Mouse (Mus musculus) hindbrain, embryonic 14.5 days (tissue): Measurements from ENCODE around the gene Wdr31. TPM values are rescaled to one million over a fixed set of nuclear protein-coding genes. Genes with fewer than 3 reads are reported as not detected.
A peak's percentile ranks its signal among the peaks of the same experiment; 100 is the strongest.

Source experiments
- ATAC-seq: fragments of 200-750 bp; cut with Nextera tagmentation; 2 replicates; pipeline ENCODE4 v1.8.0; 2017; ENCODE audit warnings: moderate number of reproducible peaks, mild to moderate bottlenecking, moderate TSS enrichment, moderate library complexity; ENCODE audit not compliant: low FRiP score
- DNase-seq: peaks from one replicate; pipeline ENCODE4 v3.0.0-alpha.2; 2015; ENCODE audit warnings: low spot score
- H3K27ac ChIP-seq: fragments of 300-500 bp; sonication (generic); 2 replicates; pipeline ENCODE4 v1.5.1; 2014; ENCODE audit warnings: mild to moderate bottlenecking, moderate library complexity
- H3K27me3 ChIP-seq: fragments of 300-500 bp; sonication (generic); 2 replicates; pipeline ENCODE4 v1.6.1; 2014; ENCODE audit warnings: mild to moderate bottlenecking, low read length, mixed read lengths; ENCODE audit not compliant: control insufficient read depth, insufficient read depth
- H3K36me3 ChIP-seq: fragments of 300-500 bp; sonication (generic); replicated peaks from 2 replicates; pipeline ENCODE4 v1.6.1; 2014; ENCODE audit not compliant: control insufficient read depth, insufficient read depth
- H3K4me1 ChIP-seq: fragments of 300-500 bp; sonication (generic); replicated peaks from 2 replicates; pipeline ENCODE4 v1.6.1; 2014; ENCODE audit warnings: antibody characterized with exemption, low read length, mixed read lengths; ENCODE audit not compliant: control insufficient read depth, insufficient read depth
- H3K4me2 ChIP-seq: fragments of 300-500 bp; sonication (generic); replicated peaks from 2 replicates; pipeline ENCODE4 v1.6.1; 2014; ENCODE audit warnings: mild to moderate bottlenecking, moderate library complexity
- H3K4me3 ChIP-seq: fragments of 300-500 bp; sonication (generic); replicated peaks from 2 replicates; pipeline ENCODE4 v1.5.1; 2014; ENCODE audit warnings: mild to moderate bottlenecking, low read length
- H3K9ac ChIP-seq: fragments of 300-500 bp; sonication (generic); 2 replicates; pipeline ENCODE4 v1.6.1; 2014
- H3K9me3 ChIP-seq: fragments of 300-500 bp; sonication (generic); 2 replicates; pipeline ENCODE4 v1.6.1; 2016; ENCODE audit warnings: low read length; ENCODE audit not compliant: control insufficient read depth
- WGBS: fragments of 180-500 bp; shearing (Covaris S2); extraction: QIAGEN DNeasy Blood & Tissue Kit; methylation state at CpG from one replicate; pipeline ENCODE4 v1.1.7; 2014; 5-methylcytosine and 5-hydroxymethylcytosine counted together
- polyA plus RNA-seq: library from polyadenylated mRNA; unstranded; fragments of >200 nt; fragmentation: Nextera tagmentation; extraction: Ambion mirVana; gene quantifications from 2 replicates; pipeline ENCODE4 v1.2.1, GENCODE M21; 2014

Wdr31 gene
- polyA plus RNA-seq, 1 experiment from 2014 or later: 13.5 TPM

GRCm38 (mm10) chr4:62419091-62419490 is 51.6 kb downstream of the Wdr31 start:
- no peaks in the 10 kb centered on the region for H3K4me1 ChIP-seq
- H3K9ac ChIP-seq: no peak overlapping the region
- H3K4me3 ChIP-seq: no peak overlapping the region
- no peak for ATAC-seq
- peaks cover 100% of the 10 kb centered on the region for H3K36me3 ChIP-seq
- H3K27ac ChIP-seq: no peak overlapping the region
- 98% methylated on average over 6 of the region's 6 CpGs for WGBS
- H3K27me3 ChIP-seq: no peaks in the 10 kb centered on the region
- H3K4me2 ChIP-seq: no peak overlapping the region
- no peak for DNase-seq
- H3K9me3 ChIP-seq: no peaks in the 10 kb centered on the region

- DNase-seq (no peak), ATAC-seq (no peak)
- Histone ChIP-seq H3K4me2 (no peak overlapping the region), H3K9me3 (no peaks in the 10 kb centered on the region), H3K4me1 (no peaks in the 10 kb centered on the region), H3K4me3 (no peak overlapping the region), H3K9ac (no peak overlapping the region), H3K36me3 (peaks cover 100% of the 10 kb centered on the region), H3K27me3 (no peaks in the 10 kb centered on the region), H3K27ac (no peak overlapping the region)
- 91% methylated on average over 8 of the region's 8 CpGs for WGBS
These were observed 52.2 kb downstream of the Wdr31 start for GRCm38 (mm10) chr4:62418448-62418847.

GRCm38 (mm10) chr4:62411606-62412005 is 59.1 kb downstream of the Wdr31 start:
- no peak overlapping the region for H3K9ac ChIP-seq
- WGBS: 95% methylated on average over 10 of the region's 10 CpGs
- ATAC-seq: no peak
- no peak overlapping the region for H3K4me2 ChIP-seq
- H3K4me1 ChIP-seq: peaks cover 19% of the 10 kb centered on the region; the same call in 1 of the 2 replicates
- DNase-seq: no peak
- no peaks in the 10 kb centered on the region for H3K27me3 ChIP-seq
- no peak overlapping the region for H3K4me3 ChIP-seq
- peaks cover 55% of the 10 kb centered on the region for H3K36me3 ChIP-seq
- no peaks in the 10 kb centered on the region for H3K9me3 ChIP-seq
- no peak overlapping the region for H3K27ac ChIP-seq

GRCm38 (mm10) chr4:62410325-62410724 is 60.4 kb downstream of the Wdr31 start:
- Histone ChIP-seq H3K27ac (no peak overlapping the region), H3K4me3 (no peak overlapping the region), H3K9me3 (no peaks in the 10 kb centered on the region), H3K27me3 (no peaks in the 10 kb centered on the region), H3K36me3 (peaks cover 42% of the 10 kb centered on the region), H3K4me1 (peaks cover 27% of the 10 kb centered on the region; the same call in 1 of the 2 replicates), H3K4me2 (peak overlapping the region; percentile 53), H3K9ac (no peak overlapping the region)
- no peak for ATAC-seq
- no peak for DNase-seq
- 93% methylated on average over 2 of the region's 2 CpGs for WGBS

- no peaks in the 10 kb centered on the region for H3K9me3 ChIP-seq
- H3K4me1 ChIP-seq: peaks cover 27% of the 10 kb centered on the region; the same call in 1 of the 2 replicates
- 46% methylated on average over 6 of the region's 6 CpGs for WGBS
- peaks cover 35% of the 10 kb centered on the region for H3K36me3 ChIP-seq
- H3K4me2 ChIP-seq: peak overlapping the region; percentile 53
- no peak for ATAC-seq
- no peaks in the 10 kb centered on the region for H3K27me3 ChIP-seq
- peak overlapping the region; percentile 74 for H3K4me3 ChIP-seq
- no peak for DNase-seq
- no peak overlapping the region for H3K27ac ChIP-seq
- peak overlapping the region; percentile 77 for H3K9ac ChIP-seq
These were observed 61.1 kb downstream of the Wdr31 start for GRCm38 (mm10) chr4:62409615-62410014.

GRCm38 (mm10) chr4:62408601-62409282 is 62.0 kb downstream of the Wdr31 start, which contains the start of the genes Cdc26 and Prpf4:
Gene Cdc26, minus strand, starts transcription at chr4:62408642.
Gene Prpf4, plus strand, starts transcription at chr4:62408797.
- peak within 1 kb of the TSS; percentile 82 for H3K27ac ChIP-seq
- peak within 1 kb of the TSS; percentile 53 for H3K4me2 ChIP-seq
- H3K4me3 ChIP-seq: peak within 1 kb of the TSS; percentile 74
- H3K4me1 ChIP-seq: peaks cover 27% of the 10 kb centered on the region; the same call in 1 of the 2 replicates
- no peaks in the 10 kb centered on the region for H3K9me3 ChIP-seq
- peak within 1 kb of the TSS; percentile 77 for H3K9ac ChIP-seq
- DNase-seq (peak; percentile 100), ATAC-seq (peak; percentile 99)
- WGBS: under 1% methylated on average over 39 of the region's 39 CpGs
- H3K27me3 ChIP-seq: no peaks in the 10 kb centered on the region
- H3K36me3 ChIP-seq: peaks cover 34% of the 10 kb centered on the region

GRCm38 (mm10) chr4:62407730-62408582 is 62.7 kb downstream of the Wdr31 start:
- Histone ChIP-seq H3K4me1 (peaks cover 27% of the 10 kb centered on the region; the same call in 1 of the 2 replicates), H3K36me3 (peaks cover 27% of the 10 kb centered on the region), H3K4me2 (peak overlapping the region; percentile 44), H3K9me3 (no peaks in the 10 kb centered on the region), H3K27me3 (no peaks in the 10 kb centered on the region), H3K4me3 (peak overlapping the region; percentile 74), H3K27ac (peak overlapping the region; percentile 48), H3K9ac (peak overlapping the region; percentile 77)
- DNase-seq: peak; percentile 72
- under 1% methylated on average over 35 of the region's 35 CpGs for WGBS
- ATAC-seq: peak; percentile 66

- Histone ChIP-seq H3K4me2 (no peak overlapping the region), H3K9me3 (no peaks in the 10 kb centered on the region), H3K36me3 (peaks cover 27% of the 10 kb centered on the region), H3K9ac (no peak overlapping the region), H3K4me1 (peaks cover 27% of the 10 kb centered on the region; the same call in 1 of the 2 replicates), H3K27ac (no peak overlapping the region), H3K27me3 (no peaks in the 10 kb centered on the region), H3K4me3 (no peak overlapping the region)
- ATAC-seq (no peak), DNase-seq (no peak)
- 73% methylated on average over 4 of the region's 4 CpGs for WGBS
These were observed 64.6 kb downstream of the Wdr31 start for GRCm38 (mm10) chr4:62406133-62406532.

- H3K36me3 ChIP-seq: peaks cover 85% of the 10 kb centered on the region
- ATAC-seq: no peak
- H3K4me3 ChIP-seq: no peak overlapping the region
- 93% methylated on average over 3 of the region's 3 CpGs for WGBS
- H3K27me3 ChIP-seq: no peaks in the 10 kb centered on the region
- H3K4me2 ChIP-seq: no peak overlapping the region
- H3K4me1 ChIP-seq: no peaks in the 10 kb centered on the region
- H3K27ac ChIP-seq: no peak overlapping the region
- H3K9ac ChIP-seq: no peak overlapping the region
- H3K9me3 ChIP-seq: no peaks in the 10 kb centered on the region
- no peak for DNase-seq
These were observed 71.7 kb downstream of the Wdr31 start for GRCm38 (mm10) chr4:62398956-62399355.
